Mouse (Mus musculus) megakaryocyte, embryonic 14.5 days (primary cell): ENCODE data around the gene Relch.

Source experiments
- FLI1 ChIP-seq: IDR thresholded peaks from 2 replicates; pipeline ENCODE4 v1.6.1; 2012; ENCODE audit warnings: low read length, inconsistent platforms, mixed read lengths
- GATA1 ChIP-seq: IDR thresholded peaks from 3 replicates; pipeline ENCODE4 v1.6.1; 2012; ENCODE audit warnings: mixed read lengths, low read length, inconsistent platforms, borderline replicate concordance

- TF ChIP-seq GATA1 (no peak), FLI1 (no peak)
Observed at GRCm38 (mm10) chr1:105662820-105663170, 866 bp upstream of the Relch start.
